Mouse (Mus musculus) neural tube, embryonic 12.5 days (tissue): ENCODE results near the gene Hsd17b3. TPM values are rescaled to one million over a fixed set of nuclear protein-coding genes. Genes with fewer than 3 reads are reported as not detected.
A peak's percentile ranks its signal among the peaks of the same experiment; 100 is the strongest.

Experiments used
- ATAC-seq: fragments of 200-750 bp; cut with Nextera tagmentation; 2 replicates; pipeline ENCODE4 v1.8.0; 2017; ENCODE audit warnings: low read depth, mild to moderate bottlenecking, moderate TSS enrichment, moderate library complexity; ENCODE audit not compliant: low FRiP score
- H3K27ac ChIP-seq: fragments of 300-500 bp; sonication (generic); 2 replicates; pipeline ENCODE4 v1.5.1; 2016
- H3K27me3 ChIP-seq: fragments of 300-500 bp; sonication (generic); replicated peaks from 2 replicates; pipeline ENCODE4 v1.6.1; 2016; ENCODE audit warnings: mild to moderate bottlenecking
- H3K36me3 ChIP-seq: fragments of 300-500 bp; sonication (generic); 2 replicates; pipeline ENCODE4 v1.6.1; 2016; ENCODE audit warnings: mild to moderate bottlenecking
- H3K4me1 ChIP-seq: fragments of 300-500 bp; sonication (generic); 2 replicates; pipeline ENCODE4 v1.6.1; 2016
- H3K4me2 ChIP-seq: fragments of 300-500 bp; sonication (generic); replicated peaks from 2 replicates; pipeline ENCODE4 v1.6.1; 2016; ENCODE audit warnings: mild to moderate bottlenecking
- H3K4me3 ChIP-seq: fragments of 300-500 bp; sonication (generic); 2 replicates; pipeline ENCODE4 v1.5.1; 2016
- H3K9ac ChIP-seq: fragments of 300-500 bp; sonication (generic); 2 replicates; pipeline ENCODE4 v1.6.1; 2016; ENCODE audit warnings: mild to moderate bottlenecking
- H3K9me3 ChIP-seq: fragments of 300-500 bp; sonication (generic); 2 replicates; pipeline ENCODE4 v1.6.1; 2016; ENCODE audit warnings: mild to moderate bottlenecking
- WGBS: fragments of 180-500 bp; shearing (Covaris S2); methylation state at CpG from one replicate; pipeline ENCODE4 v1.1.7; 2016; 5-methylcytosine and 5-hydroxymethylcytosine counted together
- polyA plus RNA-seq: library from polyadenylated mRNA; unstranded; fragments of >200 nt; fragmentation: Nextera tagmentation; extraction: Ambion mirVana; gene quantifications from 2 replicates; pipeline ENCODE4 v1.2.1, GENCODE M21; 2016

Gene Hsd17b3
- 0.19 TPM in 1 of 2 replicates, not detected in the other for polyA plus RNA-seq

- no peaks in the 10 kb centered on the region for H3K4me1 ChIP-seq
- no peak for ATAC-seq
- H3K27ac ChIP-seq: no peak within 1 kb of the TSS
- H3K9ac ChIP-seq: no peak within 1 kb of the TSS
- WGBS: 80% methylated on average over 4 of the region's 4 CpGs
- H3K27me3 ChIP-seq: no peaks in the 10 kb centered on the region
- no peak within 1 kb of the TSS for H3K4me2 ChIP-seq
- no peak within 1 kb of the TSS for H3K4me3 ChIP-seq
- H3K36me3 ChIP-seq: no peaks in the 10 kb centered on the region
- H3K9me3 ChIP-seq: no peaks in the 10 kb centered on the region
Measured at GRCm38 (mm10) chr13:64089130-64089529, at the start of gene Hsd17b3. Hsd17b3 (minus strand) TSS chr13:64089230.

- H3K27me3 ChIP-seq: no peaks in the 10 kb centered on the region
- peak overlapping the region; percentile 84 for H3K4me2 ChIP-seq
- H3K4me1 ChIP-seq: 0 out of 2 replicates have a peak, but pooled peaks cover 5% of the 10 kb centered on the region
- H3K9me3 ChIP-seq: no peaks in the 10 kb centered on the region
- no peak overlapping the region for H3K27ac ChIP-seq
- 42% methylated on average over 15 of the region's 15 CpGs for WGBS
- H3K4me3 ChIP-seq: peak overlapping the region; percentile 47
- H3K9ac ChIP-seq: peak overlapping the region; percentile 64; the same call in 1 of the 2 replicates
- peaks cover under 1% of the 10 kb centered on the region; the same call in 1 of the 2 replicates for H3K36me3 ChIP-seq
- peak; percentile 87 for ATAC-seq
Measured at GRCm38 (mm10) chr13:64129616-64130375, 40.8 kb upstream of the Hsd17b3 start.

GRCm38 (mm10) chr13:64128858-64129615 lies 40.0 kb upstream of the Hsd17b3 start, which contains the start of gene Slc35d2:
Slc35d2 (minus strand) TSS chr13:64129368.
- Histone ChIP-seq H3K4me1 (0 out of 2 replicates have a peak, but pooled peaks cover 5% of the 10 kb centered on the region), H3K4me3 (peak within 1 kb of the TSS; percentile 47), H3K27me3 (no peaks in the 10 kb centered on the region), H3K4me2 (peak within 1 kb of the TSS; percentile 84), H3K9ac (peak within 1 kb of the TSS; percentile 64), H3K36me3 (no peaks in the 10 kb centered on the region), H3K9me3 (no peaks in the 10 kb centered on the region), H3K27ac (no peak within 1 kb of the TSS)
- ATAC-seq: peak; percentile 73
- WGBS: 10% methylated on average over 44 of the region's 44 CpGs

GRCm38 (mm10) chr13:64126316-64126715 lies 37.3 kb upstream of the Hsd17b3 start:
- Histone ChIP-seq H3K36me3 (no peaks in the 10 kb centered on the region), H3K4me2 (no peak overlapping the region), H3K27me3 (no peaks in the 10 kb centered on the region), H3K4me1 (0 out of 2 replicates have a peak, but pooled peaks cover 5% of the 10 kb centered on the region), H3K27ac (no peak overlapping the region), H3K9ac (no peak overlapping the region), H3K4me3 (no peak overlapping the region), H3K9me3 (peaks cover 9% of the 10 kb centered on the region; the same call in 1 of the 2 replicates)
- ATAC-seq: no peak
- WGBS: 64% methylated on average over 4 of the region's 4 CpGs

- H3K27ac ChIP-seq: no peak overlapping the region
- H3K9me3 ChIP-seq: peaks cover 9% of the 10 kb centered on the region; the same call in 1 of the 2 replicates
- ATAC-seq: no peak
- H3K9ac ChIP-seq: no peak overlapping the region
- WGBS: 93% methylated on average over 6 of the region's 6 CpGs
- H3K4me2 ChIP-seq: no peak overlapping the region
- H3K4me1 ChIP-seq: 0 out of 2 replicates have a peak, but pooled peaks cover 5% of the 10 kb centered on the region
- H3K4me3 ChIP-seq: no peak overlapping the region
- H3K36me3 ChIP-seq: no peaks in the 10 kb centered on the region
- no peaks in the 10 kb centered on the region for H3K27me3 ChIP-seq
Measured at GRCm38 (mm10) chr13:64124886-64125285, 35.9 kb upstream of the Hsd17b3 start.

GRCm38 (mm10) chr13:64123491-64124188 lies 34.6 kb upstream of the Hsd17b3 start:
- no peak overlapping the region for H3K27ac ChIP-seq
- H3K4me1 ChIP-seq: no peaks in the 10 kb centered on the region
- H3K4me3 ChIP-seq: no peak overlapping the region
- H3K36me3 ChIP-seq: no peaks in the 10 kb centered on the region
- H3K27me3 ChIP-seq: no peaks in the 10 kb centered on the region
- H3K4me2 ChIP-seq: no peak overlapping the region
- H3K9me3 ChIP-seq: peaks cover 9% of the 10 kb centered on the region; the same call in 1 of the 2 replicates
- no peak overlapping the region for H3K9ac ChIP-seq
- no peak for ATAC-seq
- 27% methylated on average over 6 of the region's 6 CpGs for WGBS

GRCm38 (mm10) chr13:64120760-64121159 lies 31.7 kb upstream of the Hsd17b3 start:
- no peak overlapping the region for H3K4me2 ChIP-seq
- H3K27ac ChIP-seq: no peak overlapping the region
- no peak for ATAC-seq
- WGBS: 61% methylated on average over 4 of the region's 4 CpGs
- H3K4me1 ChIP-seq: no peaks in the 10 kb centered on the region
- peaks cover 9% of the 10 kb centered on the region; the same call in 1 of the 2 replicates for H3K9me3 ChIP-seq
- no peak overlapping the region for H3K9ac ChIP-seq
- H3K36me3 ChIP-seq: no peaks in the 10 kb centered on the region
- no peak overlapping the region for H3K4me3 ChIP-seq
- H3K27me3 ChIP-seq: no peaks in the 10 kb centered on the region

GRCm38 (mm10) chr13:64117442-64117841 lies 28.4 kb upstream of the Hsd17b3 start:
- no peaks in the 10 kb centered on the region for H3K9me3 ChIP-seq
- H3K9ac ChIP-seq: no peak overlapping the region
- H3K36me3 ChIP-seq: no peaks in the 10 kb centered on the region
- H3K27ac ChIP-seq: no peak overlapping the region
- no peak overlapping the region for H3K4me3 ChIP-seq
- H3K4me1 ChIP-seq: no peaks in the 10 kb centered on the region
- no peak overlapping the region for H3K4me2 ChIP-seq
- no peak for ATAC-seq
- no peaks in the 10 kb centered on the region for H3K27me3 ChIP-seq
- 52% methylated on average over 2 of the region's 2 CpGs for WGBS

GRCm38 (mm10) chr13:64110421-64110820 lies 21.4 kb upstream of the Hsd17b3 start:
- H3K4me1 ChIP-seq: peaks cover 14% of the 10 kb centered on the region
- WGBS: 100% methylated on average over 1 of the region's 1 CpGs
- H3K4me3 ChIP-seq: no peak overlapping the region
- no peaks in the 10 kb centered on the region for H3K9me3 ChIP-seq
- no peaks in the 10 kb centered on the region for H3K36me3 ChIP-seq
- H3K9ac ChIP-seq: no peak overlapping the region
- H3K27ac ChIP-seq: no peak overlapping the region
- no peaks in the 10 kb centered on the region for H3K27me3 ChIP-seq
- H3K4me2 ChIP-seq: no peak overlapping the region
- no peak for ATAC-seq

- 0 out of 2 replicates have a peak overlapping the region, but pooled peaks have one; percentile 27 for H3K27ac ChIP-seq
- H3K4me2 ChIP-seq: peak overlapping the region; percentile 26
- no peaks in the 10 kb centered on the region for H3K9me3 ChIP-seq
- no peak overlapping the region for H3K4me3 ChIP-seq
- 13% methylated on average over 5 of the region's 5 CpGs for WGBS
- H3K4me1 ChIP-seq: peaks cover 14% of the 10 kb centered on the region
- H3K9ac ChIP-seq: no peak overlapping the region
- H3K27me3 ChIP-seq: no peaks in the 10 kb centered on the region
- ATAC-seq: peak; percentile 80
- no peaks in the 10 kb centered on the region for H3K36me3 ChIP-seq
Measured at GRCm38 (mm10) chr13:64108381-64108850, 19.4 kb upstream of the Hsd17b3 start.

GRCm38 (mm10) chr13:64107535-64107934 lies 18.5 kb upstream of the Hsd17b3 start:
- no peaks in the 10 kb centered on the region for H3K36me3 ChIP-seq
- H3K9me3 ChIP-seq: no peaks in the 10 kb centered on the region
- H3K4me1 ChIP-seq: peaks cover 14% of the 10 kb centered on the region
- H3K4me3 ChIP-seq: no peak overlapping the region
- WGBS: 3% methylated on average over 8 of the region's 8 CpGs
- H3K27me3 ChIP-seq: no peaks in the 10 kb centered on the region
- no peak overlapping the region for H3K27ac ChIP-seq
- peak; percentile 84 for ATAC-seq
- H3K9ac ChIP-seq: no peak overlapping the region
- H3K4me2 ChIP-seq: peak overlapping the region; percentile 48
